Mouse (Mus musculus): ENCODE data around the gene Zdhhc8.
"Not testable (repeated sequence)": the region's sequence is repeated elsewhere in the genome, so short reads cannot be mapped to it uniquely, and the experiment has no call there.

Gene Zdhhc8

DNA sequence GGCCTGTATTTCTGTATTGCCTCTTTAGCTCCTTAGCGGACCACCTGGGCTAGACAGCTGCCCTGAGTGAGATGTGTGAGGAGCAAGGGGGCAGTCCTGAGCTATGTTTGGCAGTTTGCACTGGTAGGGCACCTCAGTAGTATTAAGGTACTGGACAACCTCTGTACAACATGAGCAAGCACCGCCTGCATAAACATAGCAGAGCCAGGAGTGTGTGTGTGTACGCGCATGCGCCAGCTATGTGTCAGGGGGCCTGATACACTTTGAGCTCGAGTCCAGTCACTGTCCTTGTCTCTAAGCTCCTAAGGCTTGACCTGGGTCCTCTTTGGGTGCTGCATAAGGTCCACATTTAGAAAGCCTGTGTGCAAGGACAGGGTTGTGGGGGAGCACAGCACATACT, 4.3 kb downstream of the Zdhhc8 start:
- DNase-seq, result no peak

DNA sequence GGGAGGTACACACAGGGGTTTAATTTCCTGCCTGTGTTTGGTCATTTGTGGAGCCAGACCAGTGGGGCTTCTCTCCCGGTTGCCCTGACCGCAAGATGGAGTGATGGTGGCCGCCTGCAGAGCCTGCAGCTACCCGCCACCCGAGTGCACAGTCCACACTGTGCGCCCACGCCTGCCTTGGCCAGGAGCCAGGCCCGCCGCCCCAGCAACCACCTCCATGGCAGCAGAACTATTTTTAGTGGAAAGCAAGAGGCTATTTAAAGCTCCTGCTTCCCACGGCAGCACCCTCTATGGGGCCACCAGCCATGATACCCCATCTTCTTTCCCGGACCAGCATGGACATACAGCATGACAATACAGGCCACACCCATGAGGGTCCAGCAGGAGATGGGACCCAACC, 5.3 kb downstream of the Zdhhc8 start:
- DNase-seq, result no peak

DNA sequence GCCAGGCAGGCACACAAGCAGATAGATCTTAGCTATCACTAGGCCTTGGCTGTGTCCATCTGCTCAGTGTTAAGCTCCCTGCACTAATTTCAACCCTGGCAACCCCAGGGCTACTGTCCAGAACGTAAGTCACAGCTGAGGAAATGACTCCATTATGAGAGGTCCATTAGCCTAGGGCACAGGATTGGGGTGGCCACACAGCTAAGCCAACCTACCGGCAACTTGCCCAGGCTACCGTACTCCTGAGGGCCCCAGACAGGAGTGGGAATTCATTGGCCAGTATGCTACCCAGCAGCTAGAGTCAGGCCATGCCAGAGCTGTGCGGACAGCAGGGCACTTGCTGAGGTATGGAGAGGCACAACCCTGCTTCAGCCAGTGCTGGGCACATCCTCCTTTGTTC, 6.1 kb downstream of the Zdhhc8 start:
- no peak for DNase-seq

DNA sequence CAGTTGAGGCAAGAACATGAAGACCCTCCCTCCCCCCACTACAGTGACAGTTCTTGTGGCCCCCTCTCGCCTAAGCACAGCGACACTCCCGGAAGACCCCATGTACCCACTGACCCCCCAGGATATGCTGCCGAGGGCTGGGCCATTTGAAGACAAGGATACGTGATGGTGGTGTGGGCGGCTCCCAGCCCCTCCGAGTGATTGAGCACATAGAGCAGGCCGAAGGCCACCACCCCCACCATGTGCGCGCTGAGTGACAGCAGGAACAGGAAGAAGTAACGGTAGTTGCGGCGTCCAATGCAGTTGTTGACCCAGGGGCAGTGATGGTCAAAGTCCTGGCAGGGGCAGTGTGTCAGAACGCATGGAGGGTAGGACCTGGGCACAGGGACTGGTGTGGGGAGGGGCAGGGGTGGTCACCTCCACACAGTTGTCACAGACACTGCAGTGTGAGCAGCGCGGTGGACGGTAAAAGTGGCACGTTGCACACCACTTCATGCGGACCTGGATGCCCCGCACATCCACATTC, 7.0 kb downstream of the Zdhhc8 start:
- no peak for DNase-seq

DNA sequence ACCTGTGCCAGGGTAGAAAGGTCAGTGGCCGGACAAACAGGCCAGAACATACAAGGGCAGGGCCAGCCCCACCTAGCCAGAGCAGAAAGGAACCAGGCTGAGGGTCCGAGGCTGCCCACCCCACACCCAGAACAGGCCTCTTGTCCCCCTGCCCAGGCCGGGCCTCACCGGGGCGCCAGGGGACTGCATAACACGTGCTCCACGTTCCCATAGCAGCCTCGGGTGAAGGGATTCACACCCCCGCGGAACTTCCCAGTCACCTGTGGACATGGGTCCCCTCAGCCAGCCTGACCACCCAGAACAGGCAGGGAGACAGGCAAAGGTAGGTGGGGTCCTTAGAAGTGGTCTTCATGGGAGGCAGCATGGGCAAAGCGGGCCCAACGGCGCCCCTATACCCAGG, 7.7 kb downstream of the Zdhhc8 start:
- no peak for DNase-seq

DNA sequence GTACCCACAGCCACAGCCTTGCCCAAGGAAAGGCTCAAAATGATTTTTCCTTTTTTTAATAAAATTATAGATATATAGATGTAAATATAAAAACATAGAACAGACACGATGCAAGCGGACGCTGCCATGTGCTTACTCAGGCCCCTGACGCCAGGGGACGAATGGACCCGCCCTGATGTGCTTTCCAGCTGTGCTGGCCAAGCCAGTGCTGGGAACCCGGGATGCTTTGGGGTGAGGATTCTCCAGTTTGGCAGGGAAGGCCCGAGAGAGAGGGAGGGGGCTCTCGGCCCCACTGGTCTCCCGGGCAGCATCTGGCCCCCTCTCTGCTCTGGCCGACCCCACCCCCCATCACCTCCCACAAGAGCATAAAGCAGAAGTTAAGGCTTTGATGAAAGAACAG, 12.7 kb downstream of the Zdhhc8 start:
- DNase-seq, result no peak

DNA sequence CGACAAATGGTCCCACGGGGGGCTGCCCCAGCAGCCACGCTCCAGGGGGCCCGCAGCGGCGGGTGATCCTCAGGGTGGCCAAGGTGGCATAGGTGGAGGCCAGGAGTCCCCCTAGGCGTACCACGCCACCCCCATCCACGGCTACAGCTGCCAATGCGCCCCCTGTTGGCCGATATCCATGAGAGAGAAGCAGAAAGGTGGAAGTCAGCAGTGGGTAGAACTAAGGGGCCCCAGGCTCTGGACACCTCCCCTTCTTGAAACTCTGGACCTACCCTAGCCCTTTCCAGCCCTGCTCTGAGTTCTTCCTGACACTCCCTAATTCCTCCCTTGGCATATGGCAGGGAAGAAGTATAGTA, 13.4 kb downstream of the Zdhhc8 start:
- no peak for DNase-seq

DNA sequence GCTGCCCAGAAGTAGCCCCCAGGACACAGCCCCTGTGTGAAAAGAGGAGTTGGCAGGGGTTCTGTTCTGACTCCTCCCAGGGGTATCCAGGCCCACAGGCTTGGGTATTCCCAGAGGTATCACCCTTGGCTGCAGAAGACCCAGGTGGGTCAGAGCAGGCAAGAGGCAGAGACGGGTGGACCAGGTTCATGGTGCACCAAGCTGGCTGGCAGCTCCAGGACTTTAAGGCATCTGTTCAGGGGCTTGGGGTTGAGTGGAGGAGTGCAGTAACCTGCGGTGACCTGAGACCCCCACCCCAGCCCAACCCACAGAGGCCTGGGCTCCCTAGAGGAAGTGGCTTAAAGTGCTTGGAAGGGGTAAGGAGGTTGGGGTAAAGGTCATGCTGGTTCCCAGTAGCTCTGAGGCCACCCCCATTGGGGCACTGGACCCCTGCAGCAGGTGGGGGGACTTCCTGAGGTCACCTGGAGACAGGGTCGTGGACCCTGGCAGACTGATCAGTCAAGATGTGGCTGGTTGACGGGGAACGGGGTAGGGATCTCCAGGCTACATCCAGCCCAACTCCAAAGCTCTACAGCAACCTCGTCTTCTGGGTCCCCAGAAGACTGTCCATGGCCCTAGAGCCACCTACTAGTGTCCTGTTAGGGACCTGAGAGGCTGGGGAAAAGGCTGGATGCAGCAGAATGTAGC, 13.9 kb downstream of the Zdhhc8 start:
- no peak for DNase-seq

DNA sequence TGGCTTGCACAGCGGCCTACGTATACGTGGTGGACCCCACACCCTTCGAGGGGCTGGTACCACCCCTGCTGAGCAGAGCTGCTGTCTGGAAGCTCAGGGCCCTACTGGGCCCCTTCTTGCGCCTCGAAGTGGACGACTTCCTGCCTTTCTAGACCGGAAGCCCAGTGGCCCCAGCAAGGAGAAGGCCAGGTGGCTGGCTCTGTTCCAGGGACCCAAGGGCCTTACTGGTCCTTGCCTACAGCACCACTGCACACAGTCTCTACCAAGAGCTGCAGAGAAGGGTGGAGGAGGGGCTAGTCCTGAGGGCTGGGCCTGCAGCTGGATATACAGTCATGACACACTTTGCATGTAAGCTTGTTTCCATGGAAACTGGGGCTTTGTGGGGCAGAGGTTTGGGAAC, 14.9 kb downstream of the Zdhhc8 start:
- peak in 1 of 2 experiments; percentile 54 for DNase-seq

DNA sequence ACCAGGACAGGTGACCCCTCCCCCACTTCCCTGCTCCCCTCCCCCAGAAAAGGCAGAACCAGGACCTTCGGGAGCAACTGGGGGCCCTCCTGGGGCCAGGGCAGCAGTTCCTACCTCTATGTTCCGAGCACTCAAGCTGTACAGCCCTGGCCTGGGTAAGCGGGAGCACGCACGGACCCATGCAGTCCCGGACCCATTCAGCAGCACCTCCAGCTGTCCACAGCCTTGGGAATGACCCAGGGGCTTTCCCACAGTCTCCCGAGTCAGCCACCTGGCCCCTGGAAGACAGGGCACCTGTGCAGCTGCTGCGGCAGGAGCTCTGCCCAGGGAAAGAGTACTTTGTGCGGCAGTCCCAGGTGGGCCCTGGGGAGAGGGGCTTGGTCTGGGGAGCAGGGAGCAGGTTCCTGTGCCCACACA, 16.3 kb downstream of the Zdhhc8 start:
- no peak for DNase-seq

DNA sequence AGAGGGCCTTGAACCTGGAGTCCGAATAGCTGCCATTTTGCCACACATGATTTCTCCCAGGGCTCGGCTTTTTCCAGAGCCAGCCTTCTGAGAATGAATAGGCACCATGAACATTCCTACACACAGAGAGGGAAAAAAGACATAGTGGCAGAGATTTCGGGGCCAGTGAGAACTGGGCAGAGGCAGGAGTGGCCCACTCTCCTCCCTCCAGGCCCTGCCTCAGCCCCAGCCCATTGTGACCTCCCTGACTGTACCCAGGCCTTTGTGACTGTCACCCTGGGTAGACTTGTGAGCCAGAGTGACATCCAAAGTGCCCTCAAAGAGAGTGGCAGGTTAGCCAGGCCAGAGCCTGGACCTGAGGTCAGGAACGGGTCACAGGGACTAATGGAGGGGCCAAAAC, 17.4 kb downstream of the Zdhhc8 start, which contains the start of gene Ccdc188:
Gene Ccdc188, plus strand, starts transcription at position 301 of the 400 bp plus-strand sequence.
- DNase-seq, result no peak

DNA sequence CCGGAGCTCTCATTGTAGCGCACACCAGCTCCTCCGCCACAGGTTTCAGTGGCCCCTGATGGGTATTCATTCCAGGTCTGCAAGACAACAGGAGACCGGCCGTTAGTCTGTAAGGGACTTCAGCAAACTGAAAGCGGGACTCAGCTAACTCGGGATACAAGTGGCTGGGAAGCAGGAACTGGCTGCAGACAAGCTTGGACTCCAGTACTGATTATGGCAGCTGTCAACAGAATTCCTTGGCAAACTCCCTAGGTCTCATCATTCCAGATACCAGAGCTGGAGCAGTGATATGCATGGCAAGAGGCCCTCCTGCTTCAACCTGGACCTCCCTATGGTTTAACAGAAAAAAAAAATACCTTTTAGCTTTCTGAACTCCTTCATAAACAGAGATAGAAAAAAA, 20.1 kb downstream of the Zdhhc8 start:
- DNase-seq, result no peak

DNA sequence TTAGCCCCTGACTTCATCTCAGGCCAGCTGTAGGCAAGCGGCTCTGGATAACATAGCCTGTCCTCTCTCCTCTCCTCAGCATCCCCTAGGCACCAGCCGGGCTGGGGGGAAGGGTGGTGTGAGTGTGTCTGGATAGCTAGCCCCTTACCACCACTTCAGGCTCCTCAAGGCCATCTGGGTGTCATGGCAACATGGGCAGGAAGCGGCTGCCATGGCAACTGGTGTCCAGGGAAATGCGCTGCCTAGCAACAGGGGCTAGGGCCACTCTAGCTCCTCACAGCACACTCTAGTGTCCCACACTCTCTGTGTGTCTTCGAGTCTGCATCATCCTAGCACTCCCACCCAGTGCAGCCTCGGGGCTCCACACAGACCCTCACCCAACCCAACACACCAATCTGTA, 21.2 kb downstream of the Zdhhc8 start:
- no peak for DNase-seq

DNA sequence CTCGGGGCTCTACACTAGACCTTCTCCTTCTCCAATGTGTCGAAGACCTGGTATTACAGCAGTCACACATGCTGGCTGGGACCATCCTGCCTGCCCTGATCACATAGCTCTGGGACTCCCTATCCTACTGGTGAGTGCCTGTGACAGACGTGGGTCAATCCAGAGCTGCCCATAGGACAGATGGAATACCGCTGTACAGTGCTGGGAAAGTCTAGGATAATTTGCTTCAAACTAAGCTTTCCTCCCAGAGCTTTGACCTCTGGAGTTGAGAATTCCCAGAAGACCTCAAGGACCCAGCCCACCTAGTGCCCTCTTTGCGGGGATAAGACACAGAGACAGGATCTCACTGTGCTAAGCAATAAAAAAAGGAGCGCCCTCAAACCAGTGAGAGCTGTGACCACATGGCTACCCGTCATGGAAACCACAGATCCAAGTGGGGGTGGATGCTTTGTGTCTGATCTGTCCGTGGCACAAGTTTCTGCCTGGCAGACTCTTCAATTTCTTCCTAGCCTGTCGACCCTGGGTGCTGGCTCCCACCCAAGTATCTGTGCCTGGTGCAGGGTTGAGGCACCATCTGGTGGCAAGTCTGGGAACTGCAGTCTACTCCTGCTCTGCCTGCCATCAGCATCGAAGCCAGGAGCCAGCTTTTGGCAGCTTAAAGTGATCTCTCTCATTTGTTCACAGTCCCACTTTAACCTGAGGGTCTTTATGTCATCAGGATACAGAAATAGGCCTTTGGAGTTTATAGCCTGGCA, 23.3 kb downstream of the Zdhhc8 start:
- DNase-seq, result peak; percentile 57 to 60

DNA sequence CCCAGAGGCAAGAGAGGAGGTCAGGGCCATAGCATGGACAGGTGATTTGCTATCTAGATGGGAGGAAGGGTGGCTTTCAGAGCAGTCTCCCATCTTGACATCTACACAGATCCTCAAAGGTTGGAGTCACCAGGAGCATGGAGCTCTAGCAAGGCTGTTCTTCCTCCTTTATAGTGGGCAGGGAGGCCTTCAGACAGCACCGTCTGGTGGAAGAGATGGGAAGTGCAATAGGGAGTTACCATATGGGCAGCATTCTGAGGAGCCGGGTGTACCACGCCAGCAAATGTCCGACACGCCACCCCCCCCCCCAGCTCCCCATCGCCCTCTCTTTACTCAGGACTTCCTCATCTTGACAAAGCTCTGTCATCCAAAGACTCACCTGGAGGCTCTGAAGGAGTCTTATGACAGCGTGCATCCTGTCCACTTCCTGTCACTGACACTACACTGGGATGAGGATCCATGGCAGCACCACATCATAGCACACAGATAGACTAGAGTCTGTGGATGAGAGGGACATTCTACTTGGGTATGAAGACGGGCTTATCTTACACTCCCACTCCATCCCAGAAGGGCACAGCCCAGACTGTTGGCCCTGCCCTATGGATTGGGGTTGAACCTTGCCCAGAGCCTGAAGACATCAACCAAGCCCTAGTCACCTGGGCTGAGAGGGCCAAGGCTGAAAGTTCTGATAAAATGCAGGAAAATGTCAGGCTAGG, 24.1 kb downstream of the Zdhhc8 start:
- no peak for DNase-seq

DNA sequence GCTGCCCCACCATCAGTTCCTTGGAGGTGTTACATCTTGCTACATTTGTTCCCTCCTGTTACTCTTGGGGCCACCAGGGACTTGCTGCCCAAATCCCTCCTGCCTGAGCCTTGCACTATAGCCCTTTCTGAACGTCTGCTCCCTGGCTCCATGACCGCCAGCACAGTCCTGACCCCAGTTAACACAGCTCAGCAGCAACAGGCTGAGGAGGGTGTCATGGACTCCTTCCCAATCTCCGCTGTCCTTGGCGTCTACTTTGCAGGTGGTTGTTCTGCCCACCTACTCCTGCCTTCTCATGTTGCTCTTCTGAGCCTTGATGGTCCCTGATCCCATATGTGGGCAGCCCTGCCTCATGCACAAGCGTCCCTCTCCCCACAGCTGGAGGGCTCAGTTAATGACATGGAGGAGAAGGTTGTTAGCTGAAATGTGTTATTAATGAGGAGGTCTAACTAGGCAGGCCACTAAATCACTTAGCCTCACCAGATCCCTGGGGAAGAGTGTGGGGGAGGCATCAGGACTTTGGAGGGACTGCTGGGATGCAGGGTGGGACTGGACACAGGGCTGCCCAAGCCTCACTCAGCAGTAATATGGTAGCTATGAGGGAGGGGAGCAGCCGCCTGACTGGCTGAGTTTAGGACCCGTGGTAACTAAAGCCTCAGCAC, 31.4 kb downstream of the Zdhhc8 start:
- no peak for DNase-seq

DNA sequence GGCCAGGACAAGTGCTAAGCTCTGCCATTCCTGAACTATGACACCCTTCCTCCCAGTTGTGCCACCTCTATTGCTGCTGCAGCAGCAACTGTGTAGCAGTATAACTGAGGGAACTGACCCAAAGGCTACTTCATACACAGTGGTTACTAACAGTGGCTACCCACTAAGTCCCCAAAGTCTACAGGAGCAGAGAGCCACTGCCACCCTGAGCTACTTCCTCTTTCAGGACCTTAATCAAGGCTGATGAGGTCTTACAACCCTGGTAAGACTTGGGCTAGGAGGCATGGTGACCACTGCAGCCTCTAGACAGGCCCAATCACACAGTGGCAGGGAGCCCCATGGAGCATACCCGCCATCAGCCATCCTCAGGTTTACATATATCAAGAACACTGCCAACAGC, 32.9 kb downstream of the Zdhhc8 start:
- no peak for DNase-seq

DNA sequence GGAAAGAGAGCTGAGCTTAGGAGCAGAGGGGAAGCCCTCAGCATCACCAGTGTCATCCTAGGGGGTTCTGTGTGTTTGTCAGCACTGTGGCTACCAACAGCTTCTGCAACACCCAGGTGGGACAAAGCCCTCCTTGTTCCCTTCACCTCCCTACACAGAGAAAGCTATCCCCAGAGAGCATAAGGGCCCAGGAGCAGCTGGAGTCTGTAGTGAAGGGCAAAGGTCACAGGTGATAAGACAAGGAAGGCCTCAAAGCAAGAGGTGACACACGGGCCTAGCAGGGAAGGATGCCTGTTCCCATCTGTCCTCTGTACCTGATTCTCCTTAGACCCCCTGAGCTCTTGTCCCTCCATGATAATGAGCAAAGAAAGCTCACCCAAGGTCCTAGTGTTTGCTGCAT, 33.3 kb downstream of the Zdhhc8 start:
- DNase-seq, result no peak

DNA sequence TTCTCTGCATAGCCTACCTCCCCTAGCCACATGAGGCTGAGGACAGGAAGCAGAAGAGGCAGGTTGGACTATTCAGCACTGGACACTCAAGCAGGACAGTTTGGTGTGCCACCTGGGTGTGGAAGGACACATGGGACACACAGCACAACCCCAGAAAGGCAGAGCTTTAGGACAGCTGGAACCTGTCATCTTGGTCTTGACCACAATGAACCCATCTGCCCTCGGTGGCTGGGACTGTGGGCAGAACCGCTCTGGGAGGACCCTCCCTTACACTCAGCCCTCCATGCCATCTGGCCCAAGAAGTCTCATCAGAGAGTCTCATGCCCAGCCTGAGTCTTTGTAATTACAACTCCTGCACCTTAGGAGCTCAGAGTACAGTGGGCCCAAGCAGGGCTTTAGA, 34.9 kb downstream of the Zdhhc8 start:
- DNase-seq, result no peak

DNA sequence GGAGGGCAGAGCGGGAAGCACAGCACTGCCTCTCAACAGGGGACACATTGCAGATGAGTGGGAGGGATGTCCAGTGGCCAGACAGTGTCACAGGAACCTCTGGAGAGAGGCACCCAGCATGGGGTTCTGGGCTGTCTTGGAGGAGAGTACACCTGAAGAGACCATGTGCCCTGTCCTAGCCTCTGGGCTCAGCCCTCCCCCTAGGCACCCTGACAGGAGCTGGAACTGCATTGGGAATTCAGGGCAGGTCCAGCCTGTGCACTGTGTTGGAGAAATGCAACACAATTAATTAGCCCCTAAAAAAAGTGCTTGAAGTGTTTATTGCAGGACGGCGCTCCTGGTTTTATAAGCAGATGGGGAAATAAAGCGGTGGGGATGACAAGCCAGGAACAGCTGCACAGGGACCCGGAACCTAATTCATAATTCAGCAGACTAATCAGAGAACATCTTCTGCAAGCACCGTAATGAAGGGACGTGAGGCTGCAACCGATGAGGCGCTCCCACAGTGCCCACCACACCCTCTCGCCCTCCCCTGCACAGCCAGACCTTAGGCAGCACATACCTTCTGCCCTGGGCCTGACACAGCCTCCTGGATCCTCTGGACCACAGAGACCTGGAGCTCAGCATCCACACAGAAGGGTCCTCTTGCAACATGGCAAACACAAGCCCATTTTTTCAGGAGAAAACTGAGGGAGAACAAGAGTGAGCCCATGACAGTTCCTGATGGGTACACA, 36.4 kb downstream of the Zdhhc8 start:
- no peak for DNase-seq

DNA sequence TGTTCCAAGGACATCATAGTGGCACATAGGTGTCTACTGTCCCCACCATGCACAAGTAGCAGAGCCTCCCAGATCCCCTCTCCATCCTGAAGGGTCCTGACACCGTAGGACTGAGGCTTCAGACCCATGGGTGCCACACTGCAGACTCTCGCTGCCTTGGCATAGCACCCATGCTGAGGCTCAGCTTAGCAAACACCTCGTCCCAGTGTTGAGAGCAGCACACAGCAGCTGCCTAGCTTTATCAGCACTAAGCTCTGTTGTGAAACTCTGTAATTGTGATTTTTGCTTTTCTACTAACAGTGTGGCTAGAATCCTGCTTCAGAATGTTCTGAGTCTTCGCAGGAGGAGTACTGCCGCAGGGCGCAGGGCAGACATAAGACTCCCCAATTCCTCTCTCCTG, 37.1 kb downstream of the Zdhhc8 start:
- no peak for DNase-seq

DNA sequence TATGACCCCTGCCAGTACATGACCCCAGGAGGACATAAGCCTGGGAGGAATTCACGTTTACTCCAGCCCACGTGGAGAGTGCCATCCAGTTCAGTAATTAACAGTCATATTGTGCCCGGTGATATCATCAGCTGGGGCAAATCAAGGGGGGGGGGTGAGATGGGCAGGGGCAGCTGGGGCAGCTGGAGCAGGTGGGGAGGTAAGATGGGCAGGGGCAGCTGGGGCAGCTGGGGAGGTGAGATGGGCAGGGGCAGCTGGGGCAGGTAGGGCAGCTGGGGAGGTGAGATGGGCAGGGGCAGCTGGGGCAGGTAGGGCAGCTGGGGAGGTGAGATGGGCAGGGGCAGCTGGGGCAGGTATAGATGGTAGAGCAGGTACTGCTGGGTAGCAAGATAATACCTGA, 39.4 kb downstream of the Zdhhc8 start:
- not testable (repeated sequence) for DNase-seq

DNA sequence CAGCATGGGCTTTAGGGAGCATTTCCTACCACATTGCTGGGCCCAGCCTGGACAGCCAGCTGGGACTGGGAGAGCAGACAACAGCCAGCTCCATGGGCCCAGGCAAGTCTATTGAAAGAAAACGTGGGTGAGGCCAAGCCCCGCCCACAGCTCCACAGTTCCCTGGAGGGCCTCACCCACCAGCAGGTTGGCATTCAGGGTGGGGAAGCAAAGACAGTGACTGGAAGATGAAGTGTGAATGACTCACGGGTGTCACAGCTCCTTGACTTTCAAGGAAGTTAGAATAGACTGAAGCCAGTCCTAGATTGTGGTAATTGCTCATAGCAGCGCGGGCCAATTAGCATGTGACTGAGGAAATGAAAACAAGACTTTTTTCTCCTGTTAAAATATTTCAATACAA, 39.9 kb downstream of the Zdhhc8 start:
- no peak for DNase-seq
